Mouse (Mus musculus) neural tube, embryonic 11.5 days (tissue): ENCODE results near the gene Alg13. TPM values are rescaled to one million over a fixed set of nuclear protein-coding genes. Genes with fewer than 3 reads are reported as not detected.

ENCODE experiments used
- ATAC-seq: fragments of 200-750 bp; cut with Nextera tagmentation; 2 replicates; pipeline ENCODE4 v1.8.0; 2017; ENCODE audit warnings: moderate number of reproducible peaks, mild to moderate bottlenecking, moderate TSS enrichment, moderate library complexity; ENCODE audit not compliant: insufficient read depth, low FRiP score, low TSS enrichment
- DNase-seq: peaks from one replicate; pipeline ENCODE4 v3.0.0-alpha.2; 2015; ENCODE audit warnings: low spot score
- H3K27ac ChIP-seq: fragments of 300-500 bp; sonication (generic); 2 replicates; pipeline ENCODE4 v1.5.1; 2014; ENCODE audit warnings: low read depth, mild to moderate bottlenecking, low read length
- H3K27me3 ChIP-seq: fragments of 300-500 bp; sonication (generic); 2 replicates; pipeline ENCODE4 v1.6.1; 2014; ENCODE audit warnings: mild to moderate bottlenecking, low read length, mixed read lengths; ENCODE audit not compliant: control insufficient read depth, insufficient read depth
- H3K36me3 ChIP-seq: fragments of 300-500 bp; sonication (generic); 2 replicates; pipeline ENCODE4 v1.6.1; 2014; ENCODE audit warnings: mild to moderate bottlenecking, low read length, moderate library complexity, mixed read lengths; ENCODE audit not compliant: control insufficient read depth, insufficient read depth
- H3K4me1 ChIP-seq: fragments of 300-500 bp; sonication (generic); 2 replicates; pipeline ENCODE4 v1.6.1; 2014; ENCODE audit warnings: low read length, mixed read lengths; ENCODE audit not compliant: control insufficient read depth, insufficient read depth
- H3K4me2 ChIP-seq: fragments of 300-500 bp; sonication (generic); 2 replicates; pipeline ENCODE4 v1.6.1; 2014; ENCODE audit warnings: low read depth, mild to moderate bottlenecking, moderate library complexity
- H3K4me3 ChIP-seq: fragments of 300-500 bp; sonication (generic); 2 replicates; pipeline ENCODE4 v1.5.1; 2014; ENCODE audit warnings: low read depth, low read length
- H3K9ac ChIP-seq: fragments of 300-500 bp; sonication (generic); 2 replicates; pipeline ENCODE4 v1.6.1; 2014; ENCODE audit warnings: mild to moderate bottlenecking, low read length
- H3K9me3 ChIP-seq: fragments of 300-500 bp; sonication (generic); 2 replicates; pipeline ENCODE4 v1.6.1; 2016; ENCODE audit warnings: low read length; ENCODE audit not compliant: control insufficient read depth
- WGBS: fragments of 180-500 bp; shearing (Covaris S2); extraction: QIAGEN DNeasy Blood & Tissue Kit; methylation state at CpG from one replicate; pipeline ENCODE4 v1.1.7; 2014; 5-methylcytosine and 5-hydroxymethylcytosine counted together
- polyA plus RNA-seq: library from polyadenylated mRNA; unstranded; fragments of >200 nt; fragmentation: Nextera tagmentation; extraction: Ambion mirVana; gene quantifications from 2 replicates; pipeline ENCODE4 v1.2.1, GENCODE M21; 2014

Gene Alg13
- polyA plus RNA-seq, 1 experiment from 2014 or later = 26.2 TPM

DNA sequence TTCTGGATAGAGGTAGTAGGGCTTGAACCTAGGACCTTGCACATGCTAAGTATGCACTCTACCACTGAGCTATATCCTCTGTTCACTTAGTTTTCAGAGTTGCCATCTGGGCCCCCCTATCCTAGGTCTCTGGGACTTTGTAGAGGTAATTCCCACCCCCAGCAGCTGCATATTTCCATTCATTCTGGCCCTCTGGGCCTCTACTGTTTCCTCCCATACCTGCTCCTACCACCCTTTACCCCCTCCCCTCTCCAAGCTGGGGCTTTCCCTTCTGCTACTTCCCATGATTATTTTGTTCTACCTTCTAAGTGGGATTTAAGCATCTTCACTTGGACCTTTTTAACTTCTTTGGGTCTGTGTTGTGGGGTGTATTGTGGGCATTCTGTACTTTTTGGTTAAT, 7.8 kb downstream of the Alg13 start:
- Histone ChIP-seq H3K27me3 (no peaks in the 10 kb centered on the region), H3K4me3 (no peak overlapping the region), H3K36me3 (no peaks in the 10 kb centered on the region), H3K4me2 (no peak overlapping the region), H3K9me3 (no peaks in the 10 kb centered on the region), H3K27ac (no peak overlapping the region), H3K9ac (no peak overlapping the region), H3K4me1 (no peaks in the 10 kb centered on the region)
- DNase-seq (no peak), ATAC-seq (no peak)

DNA sequence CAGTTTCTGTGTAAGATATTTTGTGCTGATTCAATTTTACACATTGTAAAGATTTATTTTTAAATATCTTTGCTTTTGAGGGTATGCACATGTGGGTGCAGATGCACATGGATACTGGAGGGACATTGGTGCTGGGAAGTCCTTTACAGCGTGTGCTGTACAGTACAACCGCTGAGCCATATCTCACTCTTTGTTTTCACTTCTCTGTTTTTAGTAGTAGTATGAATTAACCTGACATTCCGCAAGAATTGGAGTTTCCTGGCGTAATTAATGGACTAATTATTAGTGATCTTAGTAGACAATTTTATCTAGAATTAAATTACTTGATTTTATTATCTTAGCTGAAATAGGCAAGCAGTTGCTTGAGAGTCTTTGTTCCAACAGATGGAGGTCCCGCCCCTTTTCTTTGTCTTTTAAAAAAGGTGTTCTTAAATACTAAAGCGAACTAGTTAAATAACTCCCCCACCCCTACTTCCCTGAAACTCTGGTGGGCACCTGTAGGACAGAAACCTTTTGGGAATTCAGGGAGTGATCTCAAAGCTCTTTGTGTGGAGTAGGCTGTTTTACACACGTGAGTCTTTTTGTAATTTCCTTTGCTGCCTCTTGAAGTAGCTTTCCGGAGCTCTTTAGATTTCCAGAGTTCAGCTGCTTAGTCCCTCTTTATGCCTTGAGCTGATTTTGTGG, 17.9 kb downstream of the Alg13 start:
- Histone ChIP-seq H3K4me3 (no peak overlapping the region), H3K27me3 (no peaks in the 10 kb centered on the region), H3K27ac (no peak overlapping the region), H3K36me3 (no peaks in the 10 kb centered on the region), H3K9me3 (no peaks in the 10 kb centered on the region), H3K4me2 (no peak overlapping the region), H3K9ac (no peak overlapping the region), H3K4me1 (no peaks in the 10 kb centered on the region)
- WGBS = 45% methylated on average over 8 of the region's 8 CpGs
- no peak for DNase-seq
- ATAC-seq = no peak

DNA sequence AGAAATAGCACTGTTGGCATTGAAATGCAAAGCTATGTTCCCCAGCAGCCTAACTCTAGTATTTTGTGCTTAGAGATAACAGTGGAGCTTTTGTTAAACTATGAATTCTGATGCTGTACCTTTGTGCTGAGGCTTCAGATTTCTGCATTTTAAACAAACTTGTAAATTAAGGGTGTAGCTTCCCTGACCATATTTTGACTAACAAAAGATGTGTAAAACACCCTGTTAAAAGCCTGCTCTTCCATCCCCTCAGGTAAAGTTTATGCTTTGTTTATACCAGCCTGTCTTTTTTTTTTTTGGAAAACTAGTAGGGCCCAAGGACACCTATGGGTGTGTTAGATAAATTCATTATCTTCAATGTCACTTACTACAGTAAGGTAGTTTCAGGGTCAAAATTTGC, 20.3 kb downstream of the Alg13 start:
- Histone ChIP-seq H3K9me3 (no peaks in the 10 kb centered on the region), H3K27ac (no peak overlapping the region), H3K4me1 (no peaks in the 10 kb centered on the region), H3K9ac (no peak overlapping the region), H3K36me3 (no peaks in the 10 kb centered on the region), H3K4me2 (no peak overlapping the region), H3K27me3 (no peaks in the 10 kb centered on the region), H3K4me3 (no peak overlapping the region)
- DNase-seq (no peak), ATAC-seq (no peak)

DNA sequence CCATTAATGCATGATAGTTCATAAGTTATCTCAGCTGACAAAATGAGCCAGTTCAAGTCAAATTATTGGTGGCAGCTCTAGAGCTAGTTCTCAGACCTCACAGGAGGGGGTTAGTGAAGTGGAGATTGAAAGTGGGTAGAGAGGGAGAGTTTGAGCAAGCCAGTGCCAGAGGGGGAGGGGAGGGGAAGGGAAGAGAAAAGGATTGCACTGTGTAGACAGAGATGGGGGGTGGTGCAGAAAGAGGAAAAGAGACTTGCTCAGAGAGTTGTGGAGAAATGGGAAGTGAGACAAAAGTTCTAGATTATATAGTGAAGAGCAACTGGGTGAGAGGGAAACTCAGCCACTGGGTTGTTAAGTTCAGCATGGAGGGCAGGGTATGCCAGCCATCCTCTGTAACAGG, 20.8 kb downstream of the Alg13 start:
- no peak overlapping the region for H3K4me3 ChIP-seq
- DNase-seq (no peak), ATAC-seq (no peak)
- H3K27me3 ChIP-seq = no peaks in the 10 kb centered on the region
- H3K4me1 ChIP-seq = no peaks in the 10 kb centered on the region
- no peak overlapping the region for H3K9ac ChIP-seq
- H3K9me3 ChIP-seq = no peaks in the 10 kb centered on the region
- no peaks in the 10 kb centered on the region for H3K36me3 ChIP-seq
- H3K27ac ChIP-seq = no peak overlapping the region
- no peak overlapping the region for H3K4me2 ChIP-seq

DNA sequence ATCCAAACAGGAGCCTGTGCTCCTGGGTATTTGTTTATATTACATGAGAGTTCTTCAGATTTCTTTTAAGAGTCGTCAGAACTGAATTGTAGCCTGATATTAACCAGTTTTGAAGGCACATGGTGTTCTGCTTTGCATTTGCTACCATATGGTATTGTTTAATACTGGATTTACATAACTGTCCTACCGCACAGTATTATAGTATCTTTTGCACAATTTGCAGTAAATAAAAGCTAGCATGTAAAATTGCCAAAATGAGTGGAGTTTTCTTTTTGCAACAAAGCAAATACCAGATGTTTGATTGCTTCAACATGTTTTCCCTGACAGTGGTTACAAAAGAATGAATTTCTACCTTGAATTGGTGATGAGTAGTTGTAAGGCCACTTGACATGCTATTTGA, 56.6 kb downstream of the Alg13 start:
- Histone ChIP-seq H3K27me3 (no peaks in the 10 kb centered on the region), H3K36me3 (no peaks in the 10 kb centered on the region), H3K4me2 (no peak overlapping the region), H3K4me3 (no peak overlapping the region), H3K9ac (no peak overlapping the region), H3K9me3 (no peaks in the 10 kb centered on the region), H3K4me1 (no peaks in the 10 kb centered on the region), H3K27ac (no peak overlapping the region)
- 74% methylated on average over 2 of the region's 2 CpGs for WGBS
- no peak for ATAC-seq
- no peak for DNase-seq

DNA sequence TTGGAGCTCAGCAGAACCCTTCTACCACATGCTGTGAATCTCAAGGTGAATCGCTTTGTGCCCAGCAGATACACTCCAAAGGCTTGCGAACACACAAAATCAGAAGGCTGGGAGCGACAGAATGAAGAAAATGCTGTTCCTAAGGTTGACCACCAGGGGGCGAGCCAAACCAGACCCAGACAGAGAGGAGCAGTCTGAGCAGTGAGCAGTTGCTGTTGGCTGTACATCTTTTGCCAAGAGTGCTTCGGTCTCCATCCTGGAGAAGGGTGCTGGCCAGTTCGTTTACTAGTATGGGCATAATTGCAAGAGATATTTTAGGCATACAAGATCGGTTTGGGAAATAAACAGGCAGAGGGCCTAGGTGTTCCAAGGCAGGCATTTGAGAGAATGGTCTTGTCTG, 85.9 kb downstream of the Alg13 start:
- Histone ChIP-seq H3K4me3 (no peak overlapping the region), H3K27me3 (no peaks in the 10 kb centered on the region), H3K36me3 (no peaks in the 10 kb centered on the region), H3K9ac (no peak overlapping the region), H3K27ac (no peak overlapping the region), H3K9me3 (no peaks in the 10 kb centered on the region), H3K4me1 (no peaks in the 10 kb centered on the region), H3K4me2 (no peak overlapping the region)
- ATAC-seq (peak; percentile 55; the same call in 1 of the 2 replicates), DNase-seq (peak; percentile 50)
- WGBS = 36% methylated on average over 7 of the region's 7 CpGs

DNA sequence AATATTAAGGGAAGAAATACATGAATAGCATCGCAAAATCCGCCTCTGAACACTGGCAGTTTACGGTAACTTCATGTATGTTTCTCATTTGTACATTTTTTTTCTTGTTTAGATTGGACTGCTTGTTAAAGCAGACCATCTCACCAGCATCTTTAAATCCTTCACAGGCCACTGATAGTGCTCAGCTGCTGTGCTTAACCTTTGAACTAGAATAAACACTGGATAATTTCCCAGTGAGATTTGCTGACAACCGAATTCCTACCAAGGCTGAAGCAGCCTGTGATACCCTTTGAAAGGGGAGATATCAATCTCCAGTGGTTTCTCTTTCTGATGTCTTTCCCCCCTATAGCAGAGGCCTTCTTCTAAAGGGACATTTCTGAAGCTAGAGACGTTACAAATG, 90.4 kb downstream of the Alg13 start:
- H3K4me3 ChIP-seq = no peak overlapping the region
- no peaks in the 10 kb centered on the region for H3K27me3 ChIP-seq
- no peak overlapping the region for H3K4me2 ChIP-seq
- ATAC-seq (no peak), DNase-seq (no peak)
- WGBS = 80% methylated on average over 5 of the region's 5 CpGs
- no peaks in the 10 kb centered on the region for H3K9me3 ChIP-seq
- no peak overlapping the region for H3K27ac ChIP-seq
- H3K36me3 ChIP-seq = no peaks in the 10 kb centered on the region
- no peaks in the 10 kb centered on the region for H3K4me1 ChIP-seq
- H3K9ac ChIP-seq = no peak overlapping the region

DNA sequence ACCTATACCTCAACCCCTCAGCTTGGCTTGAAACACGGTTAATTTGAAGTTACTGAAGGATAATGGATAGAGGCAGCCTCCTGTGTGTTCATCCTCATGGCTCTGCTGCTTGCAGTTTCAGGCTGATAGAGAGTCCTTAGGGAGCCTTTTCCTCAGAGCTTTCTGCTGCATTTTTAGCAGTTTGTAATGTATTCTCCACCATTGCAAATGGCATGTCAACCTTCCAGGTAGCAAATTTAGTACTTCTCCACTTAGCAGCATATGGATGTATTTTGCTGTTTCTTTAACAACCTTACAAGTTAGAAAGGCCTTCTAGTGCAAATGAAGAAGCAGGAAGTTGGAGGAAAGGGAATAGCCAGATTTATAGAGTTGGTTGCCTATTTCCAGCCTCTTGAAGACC, 102.7 kb downstream of the Alg13 start:
- no peak overlapping the region for H3K9ac ChIP-seq
- 55% methylated on average over 1 of the region's 1 CpGs for WGBS
- ATAC-seq = no peak
- H3K9me3 ChIP-seq = no peaks in the 10 kb centered on the region
- no peak overlapping the region for H3K4me2 ChIP-seq
- no peaks in the 10 kb centered on the region for H3K27me3 ChIP-seq
- H3K4me1 ChIP-seq = no peaks in the 10 kb centered on the region
- H3K27ac ChIP-seq = no peak overlapping the region
- no peaks in the 10 kb centered on the region for H3K36me3 ChIP-seq
- no peak overlapping the region for H3K4me3 ChIP-seq
- no peak for DNase-seq

DNA sequence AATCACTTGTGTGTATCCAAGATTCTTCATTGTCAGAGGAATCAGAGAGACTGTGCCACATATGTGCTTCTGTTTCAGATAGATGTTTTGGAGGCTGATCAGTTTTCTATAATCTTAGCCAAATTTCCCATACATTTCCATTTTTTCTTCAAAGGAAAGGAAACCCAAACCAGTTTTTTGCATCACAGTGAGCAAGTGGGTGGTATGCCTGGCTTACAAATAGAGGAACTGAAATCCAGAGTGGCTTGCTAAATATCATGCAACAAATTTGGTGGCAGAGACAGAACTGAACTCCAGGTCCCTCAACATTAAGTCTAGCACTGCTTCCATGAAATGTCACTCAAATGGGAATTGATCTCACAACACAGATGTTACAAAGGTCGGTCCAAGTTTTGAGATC, 103.5 kb downstream of the Alg13 start:
- Histone ChIP-seq H3K4me2 (no peak overlapping the region), H3K27ac (no peak overlapping the region), H3K9me3 (no peaks in the 10 kb centered on the region), H3K36me3 (no peaks in the 10 kb centered on the region), H3K4me3 (no peak overlapping the region), H3K9ac (no peak overlapping the region), H3K27me3 (no peaks in the 10 kb centered on the region), H3K4me1 (no peaks in the 10 kb centered on the region)
- 77% methylated on average over 1 of the region's 1 CpGs for WGBS
- ATAC-seq = no peak
- no peak for DNase-seq
